Mouse (Mus musculus) CH12.LX (cell line): ENCODE data around the gene Tnik. TPM values are rescaled to one million over a fixed set of nuclear protein-coding genes. Genes with fewer than 3 reads are reported as not detected.

Experiments
- DNase-seq: peaks from one replicate; pipeline ENCODE4 v3.0.0-alpha.2; 2013; ENCODE audit errors: extremely low read depth
- H3K27ac ChIP-seq: 2 replicates; pipeline ENCODE4 v1.5.1; 2012; ENCODE audit warnings: low read depth, mild to moderate bottlenecking, control low read depth, moderate library complexity; ENCODE audit not compliant: insufficient read depth
- H3K27me3 ChIP-seq: replicated peaks from 2 replicates; pipeline ENCODE3; 2012; ENCODE audit warnings: inconsistent platforms
- H3K36me3 ChIP-seq, 2 experiments: replicated peaks in 1 of 2; 2 replicates each; pipeline versions ENCODE3 to v1.6.1; 2012; ENCODE audit warnings: inconsistent platforms in 1 of 2, low read length in 1 of 2, mild to moderate bottlenecking in 1 of 2, mixed read lengths in 1 of 2, moderate library complexity in 1 of 2; ENCODE audit not compliant: control insufficient read depth in 1 of 2, insufficient read depth in 1 of 2
- H3K4me1 ChIP-seq, 2 experiments: 2 replicates each; pipeline ENCODE4 v1.6.1; 2012; ENCODE audit warnings: inconsistent platforms in 1 of 2, moderate library complexity in 1 of 2; ENCODE audit not compliant: insufficient read depth in 2 of 2, control insufficient read depth in 1 of 2
- H3K4me2 ChIP-seq: 2 replicates; pipeline ENCODE4 v1.6.1; 2012; ENCODE audit warnings: low read depth, mild to moderate bottlenecking, control low read depth; ENCODE audit not compliant: poor library complexity, insufficient read depth, severe bottlenecking
- H3K4me3 ChIP-seq, 3 experiments: fragments of 150-350 bp in 1 of 3; sonication (generic) in 1 of 3; replicated peaks in 1 of 3; 2 replicates each; pipeline versions ENCODE3 to v1.5.1; 2011 to 2012; ENCODE audit warnings: low read depth in 2 of 3, low read length in 2 of 3, mild to moderate bottlenecking in 2 of 3, moderate library complexity in 2 of 3, control low read depth in 1 of 3, improper control_type of control experiment in 1 of 3, inconsistent platforms in 1 of 3, mixed read lengths in 1 of 3; ENCODE audit not compliant: poor library complexity in 1 of 3
- H3K79me2 ChIP-seq: replicated peaks from 2 replicates; pipeline ENCODE4 v1.6.1; 2012; ENCODE audit warnings: mild to moderate bottlenecking, moderate library complexity; ENCODE audit not compliant: control insufficient read depth, poor library complexity, insufficient read depth, severe bottlenecking; ENCODE audit errors: extremely low read depth
- H3K9ac ChIP-seq: 2 replicates; pipeline ENCODE4 v1.6.1; 2012; ENCODE audit warnings: low read depth, mild to moderate bottlenecking, control low read depth, moderate library complexity; ENCODE audit not compliant: insufficient read depth
- H3K9me3 ChIP-seq: replicated peaks from 2 replicates; pipeline ENCODE3; 2012; ENCODE audit warnings: low read length, inconsistent platforms, mixed read lengths
- CHD1 ChIP-seq: IDR thresholded peaks from 2 replicates; pipeline ENCODE4 v1.6.1; 2012; ENCODE audit warnings: low read depth, low read length, improper control_type of control experiment, inconsistent platforms
- CHD2 ChIP-seq: IDR thresholded peaks from 2 replicates; pipeline ENCODE4 v1.6.1; 2011; ENCODE audit warnings: low read length, improper control_type of control experiment
- CTCF ChIP-seq, 2 experiments: IDR thresholded peaks in 1 of 2; conservative IDR thresholded peaks in 1 of 2; 2 replicates each; pipeline ENCODE4 v1.5.1; 2011 to 2012; ENCODE audit warnings: low read depth in 2 of 2, low read length in 2 of 2, improper control_type of control experiment in 1 of 2, inconsistent platforms in 1 of 2, mild to moderate bottlenecking in 1 of 2, moderate library complexity in 1 of 2
- E2F4 ChIP-seq: IDR thresholded peaks from 2 replicates; pipeline ENCODE4 v1.6.1; 2011; ENCODE audit warnings: low read depth, low read length, improper control_type of control experiment; ENCODE audit not compliant: insufficient replicate concordance
- ELF1 ChIP-seq: IDR thresholded peaks from 2 replicates; pipeline ENCODE4 v1.6.1; 2014; ENCODE audit warnings: low read depth, mild to moderate bottlenecking, inconsistent platforms, low read length, improper control_type of control experiment
- EP300 ChIP-seq: IDR thresholded peaks from 2 replicates; pipeline ENCODE4 v1.6.1; 2011; ENCODE audit warnings: low read length, improper control_type of control experiment
- GABPA ChIP-seq: IDR thresholded peaks from 2 replicates; pipeline ENCODE4 v1.6.1; 2012; ENCODE audit warnings: low read depth, low read length, improper control_type of control experiment, inconsistent platforms; ENCODE audit not compliant: insufficient replicate concordance
- HCFC1 ChIP-seq: IDR thresholded peaks from 2 replicates; pipeline ENCODE4 v1.6.1; 2012; ENCODE audit warnings: low read depth, mild to moderate bottlenecking, inconsistent platforms, low read length, improper control_type of control experiment
- IRF4 ChIP-seq: IDR thresholded peaks from 2 replicates; pipeline ENCODE4 v1.6.1; 2014; ENCODE audit warnings: low read depth, mild to moderate bottlenecking, inconsistent platforms, low read length, improper control_type of control experiment
- JUN ChIP-seq: IDR thresholded peaks from 2 replicates; pipeline ENCODE4 v1.6.1; 2011; ENCODE audit warnings: low read depth, mild to moderate bottlenecking, low read length, improper control_type of control experiment, moderate library complexity; ENCODE audit not compliant: insufficient read depth
- JUND ChIP-seq: conservative IDR thresholded peaks from 2 replicates; pipeline ENCODE4 v1.6.1; 2011; ENCODE audit warnings: low read depth, low read length, improper control_type of control experiment
- MAX ChIP-seq: IDR thresholded peaks from 2 replicates; pipeline ENCODE4 v1.6.1; 2011; ENCODE audit warnings: low read length, improper control_type of control experiment
- MAZ ChIP-seq: IDR thresholded peaks from 2 replicates; pipeline ENCODE4 v1.6.1; 2012; ENCODE audit warnings: low read depth, mild to moderate bottlenecking, inconsistent platforms, low read length, improper control_type of control experiment, moderate library complexity
- MEF2A ChIP-seq: IDR thresholded peaks from 2 replicates; pipeline ENCODE4 v1.6.1; 2014; ENCODE audit warnings: low read depth, mild to moderate bottlenecking, inconsistent platforms, low read length, improper control_type of control experiment, borderline replicate concordance
- MXI1 ChIP-seq: IDR thresholded peaks from 2 replicates; pipeline ENCODE4 v1.6.1; 2011; ENCODE audit warnings: mild to moderate bottlenecking, low read depth, low read length, improper control_type of control experiment
- NELFE ChIP-seq: IDR thresholded peaks from 2 replicates; pipeline ENCODE4 v1.6.1; 2011; ENCODE audit warnings: low read depth, low read length, improper control_type of control experiment
- POLR2A ChIP-seq: IDR thresholded peaks from 2 replicates; pipeline ENCODE4 v1.6.1; 2011; ENCODE audit warnings: low read depth, mild to moderate bottlenecking, improper control_type of control experiment, low read length
- POLR2AphosphoS2 ChIP-seq: IDR thresholded peaks from 2 replicates; pipeline ENCODE4 v1.6.1; 2011; ENCODE audit warnings: low read depth, low read length, improper control_type of control experiment
- RAD21 ChIP-seq: IDR thresholded peaks from 2 replicates; pipeline ENCODE4 v1.6.1; 2011; ENCODE audit warnings: low read depth, mild to moderate bottlenecking, low read length, improper control_type of control experiment, moderate library complexity
- RCOR1 ChIP-seq: conservative IDR thresholded peaks from 2 replicates; pipeline ENCODE4 v1.6.1; 2012; ENCODE audit warnings: low read depth, mild to moderate bottlenecking, inconsistent platforms, low read length, improper control_type of control experiment
- SIN3A ChIP-seq: IDR thresholded peaks from 2 replicates; pipeline ENCODE4 v1.6.1; 2012; ENCODE audit warnings: low read length, improper control_type of control experiment, inconsistent platforms
- TBP ChIP-seq: conservative IDR thresholded peaks from 2 replicates; pipeline ENCODE4 v1.6.1; 2011; ENCODE audit warnings: low read depth, low read length, improper control_type of control experiment
- TCF12 ChIP-seq: IDR thresholded peaks from 2 replicates; pipeline ENCODE4 v1.6.1; 2014; ENCODE audit warnings: low read depth, mild to moderate bottlenecking, inconsistent platforms, low read length, improper control_type of control experiment
- UBTF ChIP-seq: IDR thresholded peaks from 2 replicates; pipeline ENCODE4 v1.6.1; 2012; ENCODE audit warnings: low read depth, mild to moderate bottlenecking, inconsistent platforms, low read length, improper control_type of control experiment, moderate library complexity
- USF1 ChIP-seq: IDR thresholded peaks from 2 replicates; pipeline ENCODE4 v1.6.1; 2014; ENCODE audit warnings: low read depth, mild to moderate bottlenecking, inconsistent platforms, low read length, improper control_type of control experiment
- USF2 ChIP-seq: conservative IDR thresholded peaks from 2 replicates; pipeline ENCODE4 v1.6.1; 2011; ENCODE audit warnings: low read depth, low read length, improper control_type of control experiment
- ZC3H11A ChIP-seq: IDR thresholded peaks from 2 replicates; pipeline ENCODE4 v1.6.1; 2012; ENCODE audit warnings: low read depth, mild to moderate bottlenecking, inconsistent platforms, low read length, improper control_type of control experiment
- ZKSCAN1 ChIP-seq: IDR thresholded peaks from 2 replicates; pipeline ENCODE4 v1.6.1; 2012; ENCODE audit warnings: low read depth, inconsistent platforms, low read length, improper control_type of control experiment, borderline replicate concordance
- ZNF384 ChIP-seq: IDR thresholded peaks from 2 replicates; pipeline ENCODE4 v1.6.1; 2012; ENCODE audit warnings: low read depth, low read length, improper control_type of control experiment, inconsistent platforms
- dilution Hi-C: fragments of 300-500 bp; cut with MboI; formaldehyde crosslinking; loops from 2 replicates; pipeline ENCODE4 v1.14.3; 2020; ENCODE audit warnings: low sequenced_read_pairs; ENCODE audit not compliant: extremely low pct_unique_long_range_greater_than_20kb, extremely low pct_ligation_motif_present
- in situ Hi-C: fragments of 300-500 bp; cut with MboI; formaldehyde crosslinking; loops from 3 replicates; pipeline ENCODE4 v1.14.3; 2019; ENCODE audit warnings: low sequenced_read_pairs, low pct_ligation_motif_present, low pct_unique_long_range_greater_than_20kb, mixed read lengths
- polyA plus RNA-seq: library from polyadenylated mRNA; unstranded; fragments of >175 nt; gene quantifications from 2 replicates; pipeline ENCODE4 v1.2.1, GENCODE M21; 2012; ENCODE audit warnings: low read depth; ENCODE audit not compliant: insufficient read length
- total RNA-seq, 2 experiments: library from RNA; depleted of rRNA; stranded (reverse); fragments of 300-350 nt in 1 of 2; fragments of >200 nt in 1 of 2; gene quantifications; 2 replicates each; pipeline ENCODE4 v1.2.3; 2012 to 2014

Gene Tnik
- total and polyA plus RNA-seq, 3 experiments = 0.08 TPM; not detected in 2

DNA sequence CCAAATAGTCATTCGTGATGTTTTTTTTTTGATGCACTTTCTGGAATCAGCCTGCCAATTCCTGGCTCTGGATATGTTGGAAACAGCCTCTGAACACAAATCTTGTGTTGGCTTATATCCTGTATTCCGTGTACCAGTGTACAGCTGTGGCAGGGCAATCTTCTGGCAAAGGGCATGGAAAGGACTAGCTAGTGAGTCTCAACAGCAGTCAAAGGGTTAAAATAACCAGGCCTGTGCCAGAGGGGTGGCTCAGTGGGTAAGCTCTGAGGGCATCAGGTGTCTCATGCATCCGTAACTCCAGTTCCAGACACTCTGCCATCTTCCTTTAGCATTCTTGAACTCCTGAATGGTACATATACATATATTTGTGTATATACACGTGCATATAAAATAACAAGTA is 83.5 kb downstream of the Tnik start:
- TF ChIP-seq TCF12 = no peak
- no peak for TF ChIP-seq ZKSCAN1
- TF ChIP-seq RAD21 = no peak
- TF ChIP-seq USF1 = no peak
- TF ChIP-seq GABPA = no peak
- no peak for TF ChIP-seq E2F4
- TF ChIP-seq SIN3A = no peak
- no peak for TF ChIP-seq MXI1
- TF ChIP-seq EP300 = no peak
- TF ChIP-seq JUND = no peak
- TF ChIP-seq CTCF (conservative IDR thresholded peaks at IDR 0.05 in 1 of 2, IDR thresholded peaks at IDR 0.05 in 1 of 2; ENCODE audit: low read depth in 2 of 2, low read length in 2 of 2) = no peak
- TF ChIP-seq IRF4 = no peak
- TF ChIP-seq UBTF = no peak
- TF ChIP-seq ZC3H11A = no peak
- TF ChIP-seq USF2 = no peak
- TF ChIP-seq CHD2 = no peak
- no peak for TF ChIP-seq ZNF384
- no peak for TF ChIP-seq MAX
- TF ChIP-seq ELF1 = no peak
- Histone ChIP-seq H3K4me1 (no peaks in the 10 kb centered on the region), H3K36me3 (no peaks in the 10 kb centered on the region), H3K27me3 (no peaks in the 10 kb centered on the region), H3K27ac (no peak overlapping the region), H3K9me3 (peaks cover 69% of the 10 kb centered on the region), H3K4me3 (no peak overlapping the region), H3K79me2 (no peaks in the 10 kb centered on the region), H3K9ac (no peak overlapping the region), H3K4me2 (no peak overlapping the region)
- dilution Hi-C loops = no loop called here
- in situ Hi-C loops = no loop called here
- no peak for DNase-seq

DNA sequence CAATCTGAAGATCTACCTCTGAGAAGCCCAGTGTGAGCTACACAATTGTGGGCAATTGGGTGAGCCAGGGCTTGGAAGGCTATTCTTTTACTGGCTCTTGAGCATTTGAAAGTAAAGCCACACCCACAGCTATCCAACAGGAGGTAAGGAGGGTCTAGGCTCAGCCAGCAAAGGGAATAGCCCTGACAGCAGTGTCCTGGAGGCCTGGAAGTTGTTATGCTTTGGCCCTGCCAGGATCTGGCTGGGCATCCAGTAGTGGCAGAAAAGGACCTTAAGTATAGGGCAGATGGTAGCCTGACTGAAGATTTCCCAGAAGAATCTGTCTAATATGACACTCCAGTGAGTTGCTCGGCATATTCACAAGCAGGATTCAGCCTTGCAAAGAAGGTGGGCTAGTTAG is 85.7 kb downstream of the Tnik start:
- no peaks in the 10 kb centered on the region for H3K36me3 ChIP-seq
- DNase-seq = no peak
- H3K27me3 ChIP-seq = no peaks in the 10 kb centered on the region
- dilution Hi-C loops = no loop called here
- no peaks in the 10 kb centered on the region for H3K79me2 ChIP-seq
- H3K9me3 ChIP-seq = peaks cover 71% of the 10 kb centered on the region
- no peak overlapping the region for H3K4me2 ChIP-seq
- in situ Hi-C loops = no loop called here
- H3K9ac ChIP-seq = no peak overlapping the region
- H3K4me1 ChIP-seq = no peaks in the 10 kb centered on the region
- TF ChIP-seq TCF12 (no peak), POLR2A (no peak), RCOR1 (no peak), CTCF (conservative IDR thresholded peaks at IDR 0.05 in 1 of 2, IDR thresholded peaks at IDR 0.05 in 1 of 2; ENCODE audit: low read depth in 2 of 2, low read length in 2 of 2) (no peak), NELFE (no peak), GABPA (no peak), POLR2AphosphoS2 (no peak), TBP (no peak), MAZ (no peak), ZKSCAN1 (no peak), ELF1 (no peak), MEF2A (no peak), JUN (no peak), CHD1 (no peak), HCFC1 (no peak), ZNF384 (no peak), IRF4 (no peak), ZC3H11A (no peak)
- H3K4me3 ChIP-seq = no peak overlapping the region
- H3K27ac ChIP-seq = no peak overlapping the region
